Mouse (Mus musculus): ENCODE data around the gene Ptgfr.

- no peak for TF ChIP-seq CTCF (IDR thresholded peaks at IDR 0.05; ENCODE audit: low read depth)
- no peak for TF ChIP-seq EP300 (optimal IDR thresholded peaks at IDR 0.05)
These were observed 9.3 kb downstream of the Ptgfr start for GRCm38 (mm10) chr3:151827950-151828610.

All from stomach, postnatal 0 days (tissue).